Mouse (Mus musculus) kidney, postnatal 0 days (tissue): Measurements from ENCODE around the gene Klf16. TPM values are rescaled to one million over a fixed set of nuclear protein-coding genes. Genes with fewer than 3 reads are reported as not detected.

ENCODE experiments used
- ATAC-seq: fragments of 200-750 bp; cut with Nextera tagmentation; replicated peaks from 2 replicates; pipeline ENCODE4 v1.8.0; 2017; ENCODE audit warnings: low read depth, moderate number of reproducible peaks, moderate TSS enrichment, moderate library complexity; ENCODE audit not compliant: low FRiP score
- DNase-seq: peaks from one replicate; pipeline ENCODE4 v3.0.0-alpha.2; 2016; ENCODE audit warnings: low spot score
- H3K27ac ChIP-seq: fragments of 300-500 bp; sonication (generic); 2 replicates; pipeline ENCODE4 v1.5.1; 2014; ENCODE audit warnings: mild to moderate bottlenecking
- H3K27me3 ChIP-seq: fragments of 300-500 bp; sonication (generic); 2 replicates; pipeline ENCODE4 v1.6.1; 2014; ENCODE audit warnings: low read length, mixed read lengths; ENCODE audit not compliant: insufficient read depth
- H3K36me3 ChIP-seq: fragments of 300-500 bp; sonication (generic); 2 replicates; pipeline ENCODE4 v1.6.1; 2014; ENCODE audit warnings: low read length, mixed read lengths; ENCODE audit not compliant: insufficient read depth
- H3K4me1 ChIP-seq: fragments of 300-500 bp; sonication (generic); replicated peaks from 2 replicates; pipeline ENCODE4 v1.6.1; 2014; ENCODE audit warnings: antibody characterized with exemption, low read length, mixed read lengths; ENCODE audit not compliant: insufficient read depth
- H3K4me2 ChIP-seq: fragments of 300-500 bp; sonication (generic); 2 replicates; pipeline ENCODE4 v1.6.1; 2014; ENCODE audit warnings: mild to moderate bottlenecking, low read length, moderate library complexity, mixed read lengths
- H3K4me3 ChIP-seq: fragments of 300-500 bp; sonication (generic); replicated peaks from 2 replicates; pipeline ENCODE4 v1.5.1; 2014; ENCODE audit warnings: low read depth, low read length
- H3K9ac ChIP-seq: fragments of 300-500 bp; sonication (generic); 2 replicates; pipeline ENCODE4 v1.6.1; 2014; ENCODE audit warnings: low read depth, low read length
- H3K9me3 ChIP-seq: fragments of 300-500 bp; sonication (generic); replicated peaks from 2 replicates; pipeline ENCODE4 v1.6.1; 2016; ENCODE audit warnings: low read length, inconsistent platforms, mixed read lengths
- CTCF ChIP-seq: IDR thresholded peaks from 2 replicates; pipeline ENCODE4 v1.5.1; 2016; ENCODE audit warnings: antibody characterized with exemption, low read depth, mild to moderate bottlenecking, moderate library complexity
- WGBS: fragments of 180-500 bp; shearing (Covaris S2); extraction: QIAGEN DNeasy Blood & Tissue Kit; methylation state at CpG from one replicate; pipeline ENCODE4 v1.1.7; 2014; 5-methylcytosine and 5-hydroxymethylcytosine counted together
- polyA plus RNA-seq: library from polyadenylated mRNA; unstranded; fragments of >200 nt; fragmentation: Nextera tagmentation; extraction: Ambion mirVana; gene quantifications from 2 replicates; pipeline ENCODE4 v1.2.1, GENCODE M21; 2015

Gene Klf16
- polyA plus RNA-seq, 1 experiment from 2014 or later = 8.8 TPM

GRCm38 (mm10) chr10:80586407-80587304 is 9.5 kb upstream of the Klf16 start:
- Histone ChIP-seq H3K36me3 (peaks cover 19% of the 10 kb centered on the region; the same call in 1 of the 2 replicates), H3K27me3 (no peaks in the 10 kb centered on the region), H3K27ac (peak overlapping the region; percentile 77), H3K4me1 (peaks cover 17% of the 10 kb centered on the region), H3K4me2 (peak overlapping the region; percentile 31), H3K4me3 (peak overlapping the region; percentile 3; the same call in 1 of the 2 replicates), H3K9me3 (no peaks in the 10 kb centered on the region), H3K9ac (peak overlapping the region; percentile 51)
- no peak for TF ChIP-seq CTCF
- no peak for DNase-seq
- no peak for ATAC-seq
- WGBS = 91% methylated on average over 46 of the region's 51 CpGs

DNA sequence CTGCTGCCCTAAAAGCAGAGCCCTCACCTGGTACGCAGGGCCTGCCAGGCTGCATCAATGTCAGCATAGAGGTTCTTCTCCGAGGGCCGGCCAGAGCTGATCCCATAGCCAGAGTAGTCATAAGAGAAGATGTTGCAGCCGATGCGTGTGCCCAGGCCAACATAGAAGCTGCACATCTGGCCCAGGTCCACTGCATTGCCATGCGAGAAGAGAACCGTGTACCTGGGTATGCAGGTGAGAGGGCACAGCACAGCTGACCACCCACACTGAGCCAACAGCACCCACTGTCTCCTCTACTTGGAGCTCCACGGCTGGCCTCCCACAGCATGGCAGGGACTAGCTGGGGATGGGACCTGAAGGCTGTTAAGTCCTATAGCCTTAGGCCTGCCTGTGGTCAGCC is 8.5 kb upstream of the Klf16 start:
- Histone ChIP-seq H3K27me3 (no peaks in the 10 kb centered on the region), H3K4me1 (peaks cover 17% of the 10 kb centered on the region), H3K27ac (no peak overlapping the region), H3K36me3 (peaks cover 19% of the 10 kb centered on the region; the same call in 1 of the 2 replicates), H3K4me2 (peak overlapping the region; percentile 31), H3K9me3 (no peaks in the 10 kb centered on the region), H3K4me3 (no peak overlapping the region), H3K9ac (no peak overlapping the region; the same call in 1 of the 2 replicates)
- WGBS = 86% methylated on average over 8 of the region's 8 CpGs
- ATAC-seq (no peak), DNase-seq (no peak)
- TF ChIP-seq CTCF = no peak

GRCm38 (mm10) chr10:80584642-80585552 is 7.8 kb upstream of the Klf16 start:
- Histone ChIP-seq H3K27me3 (no peaks in the 10 kb centered on the region), H3K9me3 (no peaks in the 10 kb centered on the region), H3K4me3 (0 out of 2 replicates have a peak overlapping the region, but pooled peaks have one; percentile 5), H3K36me3 (peaks cover 19% of the 10 kb centered on the region; the same call in 1 of the 2 replicates), H3K9ac (no peak overlapping the region), H3K27ac (peak overlapping the region; percentile 15; the same call in 1 of the 2 replicates), H3K4me1 (peaks cover 17% of the 10 kb centered on the region), H3K4me2 (peak overlapping the region; percentile 31; the same call in 1 of the 2 replicates)
- WGBS = 71% methylated on average over 12 of the region's 12 CpGs
- DNase-seq (no peak), ATAC-seq (peak; percentile 16; the same call in 1 of the 2 replicates)
- no peak for TF ChIP-seq CTCF

GRCm38 (mm10) chr10:80584045-80584488 is 6.9 kb upstream of the Klf16 start:
- Histone ChIP-seq H3K4me2 (peak overlapping the region; percentile 5; the same call in 1 of the 2 replicates), H3K4me3 (no peak overlapping the region), H3K27ac (peak overlapping the region; percentile 48; the same call in 1 of the 2 replicates), H3K9me3 (no peaks in the 10 kb centered on the region), H3K4me1 (peaks cover 17% of the 10 kb centered on the region), H3K9ac (no peak overlapping the region), H3K27me3 (no peaks in the 10 kb centered on the region), H3K36me3 (peaks cover 19% of the 10 kb centered on the region; the same call in 1 of the 2 replicates)
- ATAC-seq (peak; percentile 52), DNase-seq (peak; percentile 18)
- no peak for TF ChIP-seq CTCF
- 43% methylated on average over 12 of the region's 12 CpGs for WGBS

DNA sequence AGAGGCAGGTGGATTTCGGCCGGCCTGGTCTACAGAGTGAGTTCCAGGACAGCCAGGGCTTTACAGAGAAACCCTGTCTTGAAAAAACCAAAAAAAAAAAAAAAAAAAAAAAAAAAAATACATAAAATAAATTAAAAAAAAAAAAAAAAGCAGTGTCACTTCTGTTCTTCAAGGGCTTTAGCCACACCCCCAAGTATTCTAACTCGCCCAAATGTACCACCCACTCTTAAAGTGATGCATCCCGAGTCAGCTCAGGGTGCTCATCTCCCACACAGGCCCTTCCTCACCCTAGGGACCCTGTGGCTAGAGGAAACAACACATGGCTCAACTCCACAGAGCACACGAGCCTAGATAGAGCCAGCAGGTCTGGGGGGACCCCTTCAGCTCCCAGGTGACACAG is 5.9 kb upstream of the Klf16 start:
- ATAC-seq (no peak), DNase-seq (no peak)
- Histone ChIP-seq H3K4me3 (no peak overlapping the region), H3K9me3 (no peaks in the 10 kb centered on the region), H3K4me1 (peaks cover 7% of the 10 kb centered on the region; the same call in 1 of the 2 replicates), H3K27ac (no peak overlapping the region), H3K36me3 (peaks cover 19% of the 10 kb centered on the region; the same call in 1 of the 2 replicates), H3K9ac (no peak overlapping the region), H3K27me3 (no peaks in the 10 kb centered on the region), H3K4me2 (no peak overlapping the region)
- TF ChIP-seq CTCF = no peak
- WGBS = 89% methylated on average over 5 of the region's 5 CpGs
